In genomic region chr2:135580051-135580450, GRCm38 (mm10) we compare ENCODE assay signal across 27 mouse cellular contexts.
"Had no signal": no experiment of that assay in that cellular context is flagged by ENCODE, and none has a peak within 500 bp of the region (broad histone marks: within the 10 kb centered on the region; RNA-seq: fewer than 3 reads in every experiment).

No protein-coding gene starts in this region.

- H3K4me3 ChIP-seq: left cerebral cortex, adult 2 months; limb, embryonic 10.5 days; limb, embryonic 12.5 days; limb, embryonic 13.5 days; limb, embryonic 15.5 days; liver, embryonic 12.5 days; liver, embryonic 13.5 days; liver, embryonic 15.5 days; lung, embryonic 15.5 days; megakaryocyte, embryonic 14.5 days; midbrain, embryonic 10.5 days; midbrain, embryonic 12.5 days; midbrain, embryonic 13.5 days; midbrain, embryonic 15.5 days; neural tube, embryonic 12.5 days had no signal

- H3K36me3 ChIP-seq: limb, embryonic 10.5 days; limb, embryonic 12.5 days; limb, embryonic 13.5 days; limb, embryonic 15.5 days; liver, embryonic 12.5 days; liver, embryonic 13.5 days; liver, embryonic 15.5 days; lung, embryonic 15.5 days; midbrain, embryonic 10.5 days; midbrain, embryonic 12.5 days; midbrain, embryonic 13.5 days; midbrain, embryonic 15.5 days; neural tube, embryonic 12.5 days had no signal

- H3K4me2 ChIP-seq: limb, embryonic 12.5 days; limb, embryonic 13.5 days; limb, embryonic 15.5 days; liver, embryonic 11.5 days; liver, embryonic 12.5 days; liver, embryonic 13.5 days; liver, embryonic 15.5 days; lung, embryonic 14.5 days; lung, embryonic 15.5 days; midbrain, embryonic 11.5 days; midbrain, embryonic 12.5 days; midbrain, embryonic 13.5 days; midbrain, embryonic 15.5 days; neural tube, embryonic 12.5 days had no signal

- DNase-seq: left cerebral cortex, postnatal 4 days; liver, embryonic 13.5 days; liver, postnatal 0 days; lung, adult 18-20 months; lung, adult 2 months; lung, embryonic 14.5 days; lung, postnatal 10 days; lung, postnatal 14 days; lung, postnatal 36 days; lung, postnatal 4 days; midbrain, embryonic 14.5 days had no signal

- H3K27me3 ChIP-seq: limb, embryonic 12.5 days; limb, embryonic 13.5 days; limb, embryonic 15.5 days; liver, embryonic 12.5 days; liver, embryonic 13.5 days; liver, embryonic 15.5 days; lung, embryonic 15.5 days; midbrain, embryonic 12.5 days; midbrain, embryonic 13.5 days; midbrain, embryonic 15.5 days; neural tube, embryonic 12.5 days had no signal
